Mouse (Mus musculus) intestine, postnatal 0 days (tissue): ENCODE results near the gene Sun1. TPM values are rescaled to one million over a fixed set of nuclear protein-coding genes. Genes with fewer than 3 reads are reported as not detected.

Experiments
- ATAC-seq: fragments of 200-750 bp; cut with Nextera tagmentation; 2 replicates; pipeline ENCODE4 v1.8.0; 2017; ENCODE audit warnings: mild to moderate bottlenecking, moderate TSS enrichment, moderate library complexity
- H3K27ac ChIP-seq: fragments of 300-500 bp; sonication (generic); 2 replicates; pipeline ENCODE4 v1.5.1; 2014; ENCODE audit warnings: mild to moderate bottlenecking, low read depth, low read length, moderate library complexity
- H3K27me3 ChIP-seq: fragments of 300-500 bp; sonication (generic); replicated peaks from 2 replicates; pipeline ENCODE4 v1.6.1; 2014; ENCODE audit warnings: low read length, mixed read lengths; ENCODE audit not compliant: control insufficient read depth, insufficient read depth
- H3K36me3 ChIP-seq: fragments of 300-500 bp; sonication (generic); 2 replicates; pipeline ENCODE4 v1.6.1; 2014; ENCODE audit warnings: mild to moderate bottlenecking, moderate library complexity; ENCODE audit not compliant: control insufficient read depth, insufficient read depth
- H3K4me1 ChIP-seq: fragments of 300-500 bp; sonication (generic); replicated peaks from 2 replicates; pipeline ENCODE4 v1.6.1; 2014; ENCODE audit warnings: antibody characterized with exemption, low read length, mixed read lengths; ENCODE audit not compliant: control insufficient read depth, insufficient read depth
- H3K4me2 ChIP-seq: fragments of 300-500 bp; sonication (generic); replicated peaks from 2 replicates; pipeline ENCODE4 v1.6.1; 2014; ENCODE audit warnings: low read depth, mild to moderate bottlenecking, moderate library complexity
- H3K4me3 ChIP-seq: fragments of 300-500 bp; sonication (generic); 2 replicates; pipeline ENCODE4 v1.5.1; 2014; ENCODE audit warnings: low read depth, low read length
- H3K9ac ChIP-seq: fragments of 300-500 bp; sonication (generic); 2 replicates; pipeline ENCODE4 v1.6.1; 2014; ENCODE audit warnings: mild to moderate bottlenecking, low read depth, low read length
- H3K9me3 ChIP-seq: fragments of 300-500 bp; sonication (generic); 2 replicates; pipeline ENCODE4 v1.6.1; 2016; ENCODE audit warnings: mixed run types; ENCODE audit not compliant: control insufficient read depth
- CTCF ChIP-seq: sonication (generic); IDR thresholded peaks from 2 replicates; pipeline ENCODE4 v1.5.1; 2016; ENCODE audit warnings: low read depth, mild to moderate bottlenecking, control low read depth, antibody characterized with exemption, moderate library complexity
- WGBS: fragments of 180-500 bp; shearing (Covaris S2); extraction: QIAGEN DNeasy Blood & Tissue Kit; methylation state at CpG from one replicate; pipeline ENCODE4 v1.1.7; 2014; 5-methylcytosine and 5-hydroxymethylcytosine counted together
- polyA plus RNA-seq: library from polyadenylated mRNA; unstranded; fragments of >200 nt; fragmentation: Nextera tagmentation; extraction: Ambion mirVana; gene quantifications from 2 replicates; pipeline ENCODE4 v1.2.1, GENCODE M21; 2015

The Sun1 gene
- 12.2 and 13.4 TPM in 2 replicates for polyA plus RNA-seq

DNA sequence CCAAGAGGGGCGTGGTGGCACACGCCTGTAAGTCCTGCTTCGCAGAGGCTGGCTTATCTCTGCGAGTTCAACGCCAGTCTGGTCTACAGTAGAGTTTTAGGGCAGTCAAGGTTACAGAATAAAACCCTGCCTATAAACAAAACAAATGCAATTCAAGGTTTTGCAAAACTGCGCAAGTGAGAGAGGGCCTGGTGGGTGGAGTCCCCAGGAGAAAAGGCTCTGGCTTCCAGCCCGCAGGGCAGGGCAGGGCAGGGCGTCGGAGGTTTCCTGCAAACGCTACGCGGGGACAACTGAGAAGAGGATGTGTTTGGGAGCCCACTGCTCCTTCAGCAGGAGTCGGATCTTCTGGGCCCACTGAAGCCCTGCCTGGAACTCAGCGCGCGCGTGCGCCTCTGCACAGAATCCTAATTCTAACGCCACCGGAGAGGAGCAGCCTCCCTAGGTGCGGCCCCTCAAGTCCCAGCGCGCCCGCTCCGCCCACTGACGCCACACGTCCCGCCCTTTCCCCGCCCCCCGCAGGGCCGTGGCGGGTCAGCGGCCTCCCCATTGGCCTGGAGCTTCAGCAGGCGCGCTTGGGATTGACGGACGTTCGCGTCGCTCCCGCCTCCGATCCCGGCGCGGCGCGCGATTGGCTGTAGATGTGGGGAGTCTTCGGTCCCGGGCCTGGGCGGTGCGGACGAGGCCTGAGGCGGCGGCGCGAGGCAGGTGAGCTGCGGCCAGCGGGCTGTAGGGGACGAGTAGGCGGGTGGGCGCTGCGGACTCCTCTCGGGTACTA is at the start of gene Sun1:
Gene Sun1 (plus strand): TSS at position 643 of the 775 bp plus-strand sequence.
- H3K27me3 ChIP-seq: no peaks in the 10 kb centered on the region
- H3K27ac ChIP-seq: peak within 1 kb of the TSS; percentile 73
- TF ChIP-seq CTCF: no peak
- no peaks in the 10 kb centered on the region for H3K9me3 ChIP-seq
- WGBS: under 1% methylated on average over 54 of the region's 64 CpGs
- H3K9ac ChIP-seq: peak within 1 kb of the TSS; percentile 56
- H3K36me3 ChIP-seq: no peaks in the 10 kb centered on the region
- peak within 1 kb of the TSS; percentile 83 for H3K4me2 ChIP-seq
- H3K4me3 ChIP-seq: peak within 1 kb of the TSS; percentile 67
- peak; percentile 99 for ATAC-seq
- H3K4me1 ChIP-seq: peaks cover 16% of the 10 kb centered on the region

DNA sequence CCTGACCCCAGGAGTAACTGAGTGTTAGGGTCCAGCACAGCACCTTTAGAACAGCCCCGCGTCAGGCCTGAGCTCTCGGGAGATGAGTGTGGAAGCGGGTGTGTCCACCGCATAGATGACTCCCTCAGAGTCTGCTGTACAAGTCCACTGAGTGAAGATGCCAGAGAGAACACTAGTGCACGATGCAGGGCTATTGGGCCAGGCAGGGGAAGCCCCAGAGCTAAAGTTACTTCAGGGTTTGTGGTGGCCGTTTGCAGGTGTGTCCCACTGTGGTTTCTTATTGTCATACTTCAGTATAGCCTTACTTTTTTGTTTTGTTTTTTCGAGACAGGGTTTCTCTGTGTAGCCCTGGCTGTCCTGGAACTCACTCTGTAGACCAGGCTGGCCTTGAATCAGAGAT is 39.5 kb upstream of the Sun1 start:
- no peaks in the 10 kb centered on the region for H3K27me3 ChIP-seq
- H3K4me1 ChIP-seq: no peaks in the 10 kb centered on the region
- H3K36me3 ChIP-seq: peaks cover 38% of the 10 kb centered on the region
- H3K4me3 ChIP-seq: no peak overlapping the region
- no peak overlapping the region for H3K4me2 ChIP-seq
- no peak overlapping the region for H3K27ac ChIP-seq
- TF ChIP-seq CTCF: no peak
- no peak overlapping the region for H3K9ac ChIP-seq
- no peaks in the 10 kb centered on the region for H3K9me3 ChIP-seq
- no peak for ATAC-seq
- 82% methylated on average over 8 of the region's 8 CpGs for WGBS

DNA sequence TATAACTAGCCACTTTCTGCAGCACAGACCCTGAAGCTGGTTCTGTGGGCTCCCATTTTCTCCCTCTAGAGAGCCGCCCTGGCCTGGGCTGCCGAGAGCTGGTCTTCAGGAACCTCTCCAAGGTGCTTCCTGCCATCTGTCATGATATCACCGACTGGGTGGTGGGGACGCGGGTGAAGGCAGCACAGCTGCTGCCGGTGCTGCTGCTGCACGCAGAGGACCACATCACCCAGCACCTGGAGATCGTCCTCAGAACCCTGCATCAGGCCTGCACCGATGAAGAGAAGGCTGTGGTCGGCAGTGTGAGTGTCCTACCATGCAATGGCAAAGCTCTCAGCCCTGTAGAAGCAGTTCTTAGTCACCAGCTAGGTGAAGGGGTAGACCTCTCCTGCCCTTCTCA is 38.8 kb upstream of the Sun1 start:
- H3K4me1 ChIP-seq: no peaks in the 10 kb centered on the region
- ATAC-seq: no peak
- H3K27ac ChIP-seq: no peak overlapping the region
- no peak overlapping the region for H3K4me2 ChIP-seq
- H3K36me3 ChIP-seq: peaks cover 44% of the 10 kb centered on the region
- H3K27me3 ChIP-seq: no peaks in the 10 kb centered on the region
- H3K9ac ChIP-seq: no peak overlapping the region
- WGBS: 78% methylated on average over 10 of the region's 10 CpGs
- H3K4me3 ChIP-seq: no peak overlapping the region
- TF ChIP-seq CTCF: no peak
- H3K9me3 ChIP-seq: no peaks in the 10 kb centered on the region

- no peak overlapping the region for H3K4me3 ChIP-seq
- no peak for ATAC-seq
- H3K9me3 ChIP-seq: no peaks in the 10 kb centered on the region
- H3K36me3 ChIP-seq: peaks cover 54% of the 10 kb centered on the region
- no peak overlapping the region for H3K9ac ChIP-seq
- no peaks in the 10 kb centered on the region for H3K4me1 ChIP-seq
- 82% methylated on average over 6 of the region's 6 CpGs for WGBS
- no peak for TF ChIP-seq CTCF
- no peak overlapping the region for H3K4me2 ChIP-seq
- no peak overlapping the region for H3K27ac ChIP-seq
- no peaks in the 10 kb centered on the region for H3K27me3 ChIP-seq
Observed at GRCm38 (mm10) chr5:139166781-139167361, 33.6 kb upstream of the Sun1 start.

GRCm38 (mm10) chr5:139167548-139167947 is 32.9 kb upstream of the Sun1 start:
- 64% methylated on average over 1 of the region's 1 CpGs for whole genome bisulfite sequencing
- no peak overlapping the region for H3K9ac ChIP-seq
- no peak overlapping the region for H3K4me2 ChIP-seq
- peaks cover 58% of the 10 kb centered on the region for H3K36me3 ChIP-seq
- no peaks in the 10 kb centered on the region for H3K27me3 ChIP-seq
- H3K4me1 ChIP-seq: no peaks in the 10 kb centered on the region
- no peak for ATAC-seq
- no peak overlapping the region for H3K4me3 ChIP-seq
- no peak for TF ChIP-seq CTCF
- H3K9me3 ChIP-seq: no peaks in the 10 kb centered on the region
- no peak overlapping the region for H3K27ac ChIP-seq

- no peaks in the 10 kb centered on the region for H3K4me1 ChIP-seq
- H3K4me2 ChIP-seq: no peak overlapping the region
- H3K27me3 ChIP-seq: no peaks in the 10 kb centered on the region
- peaks cover 38% of the 10 kb centered on the region for H3K36me3 ChIP-seq
- no peak for ATAC-seq
- no peaks in the 10 kb centered on the region for H3K9me3 ChIP-seq
- no peak for TF ChIP-seq CTCF
- H3K9ac ChIP-seq: no peak overlapping the region
- WGBS: 90% methylated on average over 4 of the region's 4 CpGs
- H3K27ac ChIP-seq: no peak overlapping the region
- no peak overlapping the region for H3K4me3 ChIP-seq
Observed at GRCm38 (mm10) chr5:139171929-139172328, 28.5 kb upstream of the Sun1 start.
